Mouse (Mus musculus): ENCODE results near the gene Aadac. TPM values are rescaled to one million over a fixed set of nuclear protein-coding genes. Genes with fewer than 3 reads are reported as not detected.

The Aadac gene
- polyA plus RNA-seq, 1 experiment = not detected

- peak; percentile 37 to 69 for DNase-seq
- H3K4me3 ChIP-seq (replicated peaks; ENCODE audit: insufficient read depth, low read depth, low read length) = no peak overlapping the region
- H3K27me3 ChIP-seq (ENCODE audit: control insufficient read depth, insufficient read depth, low read length) = no peaks in the 10 kb centered on the region
- peaks cover 3% of the 10 kb centered on the region; the same call in 1 of the 2 replicates for H3K4me1 ChIP-seq (ENCODE audit: control insufficient read depth, insufficient read depth, low read length)
- TF ChIP-seq POLR2A (IDR thresholded peaks at IDR 0.05; ENCODE audit: borderline replicate concordance, insufficient read depth, low read length) (no peak), CTCF (IDR thresholded peaks at IDR 0.05; ENCODE audit: borderline replicate concordance, insufficient read depth, low read depth, low read length) (no peak)
- WGBS = 37% methylated on average over 2 of the region's 2 CpGs
- H3K27ac ChIP-seq (ENCODE audit: insufficient read depth, low read length) = no peak overlapping the region
These were observed 31.7 kb downstream of the Aadac start for GRCm38 (mm10) chr3:60057070-60057808.

DNA sequence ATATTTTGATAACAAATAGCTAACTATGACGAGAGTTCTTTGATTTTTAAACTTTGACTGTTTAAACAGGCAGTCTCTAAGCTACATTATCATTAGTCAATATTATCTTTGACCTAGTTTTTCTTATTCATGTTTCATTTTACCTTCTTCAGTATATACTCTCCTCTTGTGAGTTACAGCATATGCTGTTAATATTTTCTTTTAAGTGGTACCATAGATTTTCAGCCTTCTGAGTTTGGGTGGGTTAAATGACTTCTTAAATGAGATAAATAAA is 32.2 kb downstream of the Aadac start:
- no peaks in the 10 kb centered on the region for H3K27me3 ChIP-seq (ENCODE audit: control insufficient read depth, insufficient read depth, low read length)
- TF ChIP-seq CTCF (IDR thresholded peaks at IDR 0.05; ENCODE audit: borderline replicate concordance, insufficient read depth, low read depth, low read length) (no peak), POLR2A (IDR thresholded peaks at IDR 0.05; ENCODE audit: borderline replicate concordance, insufficient read depth, low read length) (no peak)
- peaks cover 3% of the 10 kb centered on the region; the same call in 1 of the 2 replicates for H3K4me1 ChIP-seq (ENCODE audit: control insufficient read depth, insufficient read depth, low read length)
- no peak for DNase-seq
- no peak overlapping the region for H3K27ac ChIP-seq (ENCODE audit: insufficient read depth, low read length)
- 35% methylated on average over 1 of the region's 1 CpGs for WGBS
- H3K4me3 ChIP-seq (replicated peaks; ENCODE audit: insufficient read depth, low read depth, low read length) = no peak overlapping the region

- TF ChIP-seq POLR2A (IDR thresholded peaks at IDR 0.05; ENCODE audit: borderline replicate concordance, insufficient read depth, low read length) (no peak), CTCF (IDR thresholded peaks at IDR 0.05; ENCODE audit: borderline replicate concordance, insufficient read depth, low read depth, low read length) (no peak)
- Histone ChIP-seq H3K27me3 (ENCODE audit: control insufficient read depth, insufficient read depth, low read length) (no peaks in the 10 kb centered on the region), H3K4me1 (ENCODE audit: control insufficient read depth, insufficient read depth, low read length) (no peaks in the 10 kb centered on the region), H3K4me3 (replicated peaks; ENCODE audit: insufficient read depth, low read depth, low read length) (no peak overlapping the region), H3K27ac (ENCODE audit: insufficient read depth, low read length) (no peak overlapping the region)
- 90% methylated on average over 1 of the region's 1 CpGs for WGBS
- no peak for DNase-seq
These were observed 53.4 kb downstream of the Aadac start for GRCm38 (mm10) chr3:60078883-60079415.

DNA sequence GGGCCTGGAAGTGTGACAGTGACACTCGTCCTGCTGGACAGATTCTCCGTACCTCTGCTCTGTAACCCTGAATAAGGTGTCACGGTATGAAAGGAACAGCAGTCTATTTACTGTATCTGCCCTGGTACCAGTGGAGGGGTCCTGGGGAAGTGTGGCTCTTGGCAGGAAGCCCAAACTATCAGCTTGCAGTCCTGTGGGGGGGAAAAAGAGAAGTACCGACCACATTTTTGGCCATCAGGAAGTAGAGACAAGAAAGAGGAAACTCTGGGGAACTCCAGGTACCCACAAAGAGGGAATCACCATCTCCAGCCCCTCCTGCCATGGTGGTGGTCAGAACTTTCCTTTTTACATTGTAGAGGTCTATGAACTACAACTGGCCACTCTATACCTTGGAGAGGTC is 55.1 kb downstream of the Aadac start:
- no peaks in the 10 kb centered on the region for H3K4me1 ChIP-seq (ENCODE audit: control insufficient read depth, insufficient read depth, low read length)
- 35% methylated on average over 4 of the region's 4 CpGs for WGBS
- H3K27ac ChIP-seq (ENCODE audit: insufficient read depth, low read length) = no peak overlapping the region
- H3K4me3 ChIP-seq (replicated peaks; ENCODE audit: insufficient read depth, low read depth, low read length) = no peak overlapping the region
- TF ChIP-seq CTCF (IDR thresholded peaks at IDR 0.05; ENCODE audit: borderline replicate concordance, insufficient read depth, low read depth, low read length) (no peak), POLR2A (IDR thresholded peaks at IDR 0.05; ENCODE audit: borderline replicate concordance, insufficient read depth, low read length) (no peak)
- no peak for DNase-seq
- H3K27me3 ChIP-seq (ENCODE audit: control insufficient read depth, insufficient read depth, low read length) = no peaks in the 10 kb centered on the region

DNA sequence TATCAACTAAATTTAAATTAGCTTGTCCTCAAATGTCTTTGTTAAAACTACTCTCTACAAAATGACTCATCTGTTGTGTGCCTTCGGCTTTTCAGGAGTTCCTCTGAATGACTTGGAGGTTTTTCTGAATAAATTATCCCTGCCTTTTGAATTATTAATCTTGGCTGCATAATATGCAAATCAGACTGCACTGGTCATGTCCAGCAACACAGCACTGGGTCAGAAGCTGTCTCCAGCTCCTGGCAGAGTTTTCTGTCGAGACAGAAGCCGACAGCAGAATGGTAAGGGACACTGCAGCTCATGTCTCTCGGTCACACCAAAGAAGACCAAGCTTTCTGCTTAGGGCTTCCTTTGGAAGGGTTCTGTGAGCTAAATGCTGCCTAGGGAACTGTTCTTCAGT is 56.1 kb downstream of the Aadac start, which contains the start of gene Sucnr1:
Gene Sucnr1, plus strand, starts transcription at position 222 of the 400 bp plus-strand sequence.
- no peaks in the 10 kb centered on the region for H3K27me3 ChIP-seq (ENCODE audit: control insufficient read depth, insufficient read depth, low read length)
- H3K27ac ChIP-seq (ENCODE audit: insufficient read depth, low read length) = no peak within 1 kb of the TSS
- no peak for DNase-seq
- H3K4me1 ChIP-seq (ENCODE audit: control insufficient read depth, insufficient read depth, low read length) = no peaks in the 10 kb centered on the region
- H3K4me3 ChIP-seq (replicated peaks; ENCODE audit: insufficient read depth, low read depth, low read length) = no peak within 1 kb of the TSS
- 9% methylated on average over 4 of the region's 4 CpGs for WGBS
- no peak for TF ChIP-seq POLR2A (IDR thresholded peaks at IDR 0.05; ENCODE audit: borderline replicate concordance, insufficient read depth, low read length)
- TF ChIP-seq CTCF (IDR thresholded peaks at IDR 0.05; ENCODE audit: borderline replicate concordance, insufficient read depth, low read depth, low read length) = no peak

- Histone ChIP-seq H3K4me1 (ENCODE audit: control insufficient read depth, insufficient read depth, low read length) (no peaks in the 10 kb centered on the region), H3K27me3 (ENCODE audit: control insufficient read depth, insufficient read depth, low read length) (no peaks in the 10 kb centered on the region), H3K4me3 (replicated peaks; ENCODE audit: insufficient read depth, low read depth, low read length) (no peak overlapping the region), H3K27ac (ENCODE audit: insufficient read depth, low read length) (no peak overlapping the region)
- 91% methylated on average over 3 of the region's 3 CpGs for WGBS
- DNase-seq = no peak
- TF ChIP-seq CTCF (IDR thresholded peaks at IDR 0.05; ENCODE audit: borderline replicate concordance, insufficient read depth, low read depth, low read length) (no peak), POLR2A (IDR thresholded peaks at IDR 0.05; ENCODE audit: borderline replicate concordance, insufficient read depth, low read length) (no peak)
These were observed 57.2 kb downstream of the Aadac start for GRCm38 (mm10) chr3:60082746-60083145.

DNA sequence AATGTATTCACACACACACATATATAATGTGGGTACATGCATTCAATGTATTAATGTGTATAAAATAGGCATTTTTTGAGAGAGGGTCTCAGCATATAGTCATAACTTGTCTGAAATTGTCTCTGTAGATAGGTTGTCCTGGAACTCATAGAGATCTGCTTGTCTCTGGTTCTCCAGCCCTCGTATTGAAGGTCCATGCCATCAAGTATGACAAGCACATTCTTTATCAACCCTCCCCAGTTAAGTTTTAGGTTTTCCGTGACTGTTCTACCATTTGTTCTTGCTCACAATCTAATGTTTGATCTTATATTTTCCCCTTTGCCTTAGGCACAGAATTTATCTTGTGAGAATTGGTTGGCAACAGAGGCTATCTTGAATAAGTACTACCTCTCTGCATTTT is 60.2 kb downstream of the Aadac start:
- TF ChIP-seq CTCF (IDR thresholded peaks at IDR 0.05; ENCODE audit: borderline replicate concordance, insufficient read depth, low read depth, low read length) = no peak
- no peak for TF ChIP-seq POLR2A (IDR thresholded peaks at IDR 0.05; ENCODE audit: borderline replicate concordance, insufficient read depth, low read length)
- no peak overlapping the region for H3K27ac ChIP-seq (ENCODE audit: insufficient read depth, low read length)
- 97% methylated on average over 2 of the region's 2 CpGs for WGBS

More for the DNA sequence above, 60.2 kb downstream of the Aadac start:
- no peaks in the 10 kb centered on the region for H3K27me3 ChIP-seq (ENCODE audit: control insufficient read depth, insufficient read depth, low read length)
- H3K4me3 ChIP-seq (replicated peaks; ENCODE audit: insufficient read depth, low read depth, low read length) = no peak overlapping the region
- no peaks in the 10 kb centered on the region for H3K4me1 ChIP-seq (ENCODE audit: control insufficient read depth, insufficient read depth, low read length)
- no peak for DNase-seq

Other genes starting within 250 kb of the Aadac start
- gene Gm8298, start 164.7 kb upstream of the Aadac start, polyA plus RNA-seq (2012; rRNA removed) = not detected in 2 replicates
- not detected in 2 replicates for gene C130079G13Rik, start 100.5 kb upstream of the Aadac start, polyA plus RNA-seq (2012; rRNA removed)
- not detected in 2 replicates for gene Aadacl2, start 19.0 kb upstream of the Aadac start, polyA plus RNA-seq (2012; rRNA removed)
- gene Sucnr1, start 56.2 kb downstream of the Aadac start, polyA plus RNA-seq (2012; rRNA removed) = 0.06 and 0.13 TPM in 2 replicates

Measured in cerebellum, adult 2 months (tissue).